Mouse (Mus musculus): ENCODE results near the gene Cct3. TPM values are rescaled to one million over a fixed set of nuclear protein-coding genes. Genes with fewer than 3 reads are reported as not detected.

The Cct3 gene
- polyA plus RNA-seq, 1 experiment from 2014 or later, result 736 TPM

GRCm38 (mm10) chr3:88337367-88338020 lies 40.6 kb downstream of the Cct3 start:
- Histone ChIP-seq H3K9ac (ENCODE audit: low read depth, low read length) (no peak overlapping the region), H3K27me3 (ENCODE audit: control insufficient read depth, insufficient read depth, low read length) (no peaks in the 10 kb centered on the region), H3K4me1 (replicated peaks; ENCODE audit: control insufficient read depth, insufficient read depth, low read length) (peaks cover 8% of the 10 kb centered on the region; the same call in 1 of the 2 replicates), H3K4me3 (ENCODE audit: low read depth, low read length) (0 out of 2 replicates have a peak overlapping the region, but pooled peaks have one; percentile 3), H3K36me3 (ENCODE audit: control insufficient read depth, insufficient read depth, low read length) (peaks cover 3% of the 10 kb centered on the region), H3K27ac (ENCODE audit: low read depth, low read length) (no peak overlapping the region), H3K9me3 (ENCODE audit: control insufficient read depth, low read length) (no peaks in the 10 kb centered on the region), H3K4me2 (replicated peaks; ENCODE audit: low read depth, low read length) (no peak overlapping the region)
- WGBS, result 90% methylated on average over 11 of the region's 11 CpGs
- DNase-seq (ENCODE audit: low spot score) (no peak), ATAC-seq (ENCODE audit: low FRiP score) (no peak)

GRCm38 (mm10) chr3:88338316-88338715 lies 41.4 kb downstream of the Cct3 start:
- no peak overlapping the region for H3K9ac ChIP-seq (ENCODE audit: low read depth, low read length)
- H3K9me3 ChIP-seq (ENCODE audit: control insufficient read depth, low read length), result no peaks in the 10 kb centered on the region
- DNase-seq (ENCODE audit: low spot score) (no peak), ATAC-seq (ENCODE audit: low FRiP score) (no peak)
- no peaks in the 10 kb centered on the region for H3K27me3 ChIP-seq (ENCODE audit: control insufficient read depth, insufficient read depth, low read length)
- no peak overlapping the region for H3K4me2 ChIP-seq (replicated peaks; ENCODE audit: low read depth, low read length)
- WGBS, result 97% methylated on average over 7 of the region's 7 CpGs
- no peak overlapping the region for H3K27ac ChIP-seq (ENCODE audit: low read depth, low read length)
- H3K36me3 ChIP-seq (ENCODE audit: control insufficient read depth, insufficient read depth, low read length), result peaks cover 8% of the 10 kb centered on the region
- no peak overlapping the region for H3K4me3 ChIP-seq (ENCODE audit: low read depth, low read length)
- peaks cover 8% of the 10 kb centered on the region; the same call in 1 of the 2 replicates for H3K4me1 ChIP-seq (replicated peaks; ENCODE audit: control insufficient read depth, insufficient read depth, low read length)

GRCm38 (mm10) chr3:88339006-88339405 lies 42.1 kb downstream of the Cct3 start:
- no peak for ATAC-seq (ENCODE audit: low FRiP score)
- no peaks in the 10 kb centered on the region for H3K27me3 ChIP-seq (ENCODE audit: control insufficient read depth, insufficient read depth, low read length)
- H3K9ac ChIP-seq (ENCODE audit: low read depth, low read length), result 0 out of 2 replicates have a peak overlapping the region, but pooled peaks have one; percentile 19
- H3K9me3 ChIP-seq (ENCODE audit: control insufficient read depth, low read length), result no peaks in the 10 kb centered on the region
- no peak overlapping the region for H3K4me2 ChIP-seq (replicated peaks; ENCODE audit: low read depth, low read length)
- 84% methylated on average over 3 of the region's 3 CpGs for WGBS
- H3K4me3 ChIP-seq (ENCODE audit: low read depth, low read length), result no peak overlapping the region
- no peak overlapping the region for H3K27ac ChIP-seq (ENCODE audit: low read depth, low read length)
- H3K36me3 ChIP-seq (ENCODE audit: control insufficient read depth, insufficient read depth, low read length), result peaks cover 8% of the 10 kb centered on the region
- peaks cover 8% of the 10 kb centered on the region; the same call in 1 of the 2 replicates for H3K4me1 ChIP-seq (replicated peaks; ENCODE audit: control insufficient read depth, insufficient read depth, low read length)
- DNase-seq (ENCODE audit: low spot score), result no peak

- ATAC-seq (ENCODE audit: low FRiP score) (no peak), DNase-seq (ENCODE audit: low spot score) (no peak)
- no peaks in the 10 kb centered on the region for H3K9me3 ChIP-seq (ENCODE audit: control insufficient read depth, low read length)
- H3K4me3 ChIP-seq (ENCODE audit: low read depth, low read length), result no peak overlapping the region
- H3K36me3 ChIP-seq (ENCODE audit: control insufficient read depth, insufficient read depth, low read length), result peaks cover 45% of the 10 kb centered on the region
- H3K27me3 ChIP-seq (ENCODE audit: control insufficient read depth, insufficient read depth, low read length), result no peaks in the 10 kb centered on the region
- no peak overlapping the region for H3K27ac ChIP-seq (ENCODE audit: low read depth, low read length)
- WGBS, result 95% methylated on average over 13 of the region's 13 CpGs
- H3K4me2 ChIP-seq (replicated peaks; ENCODE audit: low read depth, low read length), result no peak overlapping the region
- no peak overlapping the region for H3K9ac ChIP-seq (ENCODE audit: low read depth, low read length)
- no peaks in the 10 kb centered on the region for H3K4me1 ChIP-seq (replicated peaks; ENCODE audit: control insufficient read depth, insufficient read depth, low read length)
Observed at GRCm38 (mm10) chr3:88350732-88351131, 53.8 kb downstream of the Cct3 start.

- DNase-seq (ENCODE audit: low spot score), result no peak
- no peak overlapping the region for H3K27ac ChIP-seq (ENCODE audit: low read depth, low read length)
- H3K9ac ChIP-seq (ENCODE audit: low read depth, low read length), result no peak overlapping the region
- no peaks in the 10 kb centered on the region for H3K9me3 ChIP-seq (ENCODE audit: control insufficient read depth, low read length)
- WGBS, result 97% methylated on average over 9 of the region's 9 CpGs
- no peak overlapping the region for H3K4me3 ChIP-seq (ENCODE audit: low read depth, low read length)
- no peaks in the 10 kb centered on the region for H3K4me1 ChIP-seq (replicated peaks; ENCODE audit: control insufficient read depth, insufficient read depth, low read length)
- no peaks in the 10 kb centered on the region for H3K27me3 ChIP-seq (ENCODE audit: control insufficient read depth, insufficient read depth, low read length)
- H3K36me3 ChIP-seq (ENCODE audit: control insufficient read depth, insufficient read depth, low read length), result peaks cover 36% of the 10 kb centered on the region
- no peak for ATAC-seq (ENCODE audit: low FRiP score)
- H3K4me2 ChIP-seq (replicated peaks; ENCODE audit: low read depth, low read length), result no peak overlapping the region
Observed at GRCm38 (mm10) chr3:88352907-88353306, 56.0 kb downstream of the Cct3 start.

- 96% methylated on average over 8 of the region's 8 CpGs for WGBS
- Histone ChIP-seq H3K36me3 (ENCODE audit: control insufficient read depth, insufficient read depth, low read length) (peaks cover 30% of the 10 kb centered on the region), H3K9ac (ENCODE audit: low read depth, low read length) (no peak overlapping the region), H3K4me2 (replicated peaks; ENCODE audit: low read depth, low read length) (no peak overlapping the region), H3K27ac (ENCODE audit: low read depth, low read length) (no peak overlapping the region), H3K9me3 (ENCODE audit: control insufficient read depth, low read length) (no peaks in the 10 kb centered on the region), H3K4me3 (ENCODE audit: low read depth, low read length) (no peak overlapping the region), H3K27me3 (ENCODE audit: control insufficient read depth, insufficient read depth, low read length) (no peaks in the 10 kb centered on the region), H3K4me1 (replicated peaks; ENCODE audit: control insufficient read depth, insufficient read depth, low read length) (no peaks in the 10 kb centered on the region)
- ATAC-seq (ENCODE audit: low FRiP score) (no peak), DNase-seq (ENCODE audit: low spot score) (no peak)
Observed at GRCm38 (mm10) chr3:88354396-88355165, 57.7 kb downstream of the Cct3 start.

- H3K27ac ChIP-seq (ENCODE audit: low read depth, low read length), result peak overlapping the region; percentile 48
- ATAC-seq (ENCODE audit: low FRiP score) (peak; percentile 59; the same call in 1 of the 2 replicates), DNase-seq (ENCODE audit: low spot score) (no peak)
- H3K4me1 ChIP-seq (replicated peaks; ENCODE audit: control insufficient read depth, insufficient read depth, low read length), result no peaks in the 10 kb centered on the region; the same call in 1 of the 2 replicates
- H3K9ac ChIP-seq (ENCODE audit: low read depth, low read length), result no peak overlapping the region
- no peak overlapping the region for H3K4me2 ChIP-seq (replicated peaks; ENCODE audit: low read depth, low read length)
- H3K27me3 ChIP-seq (ENCODE audit: control insufficient read depth, insufficient read depth, low read length), result no peaks in the 10 kb centered on the region
- no peak overlapping the region for H3K4me3 ChIP-seq (ENCODE audit: low read depth, low read length)
- 69% methylated on average over 5 of the region's 5 CpGs for WGBS
- peaks cover 12% of the 10 kb centered on the region for H3K36me3 ChIP-seq (ENCODE audit: control insufficient read depth, insufficient read depth, low read length)
- H3K9me3 ChIP-seq (ENCODE audit: control insufficient read depth, low read length), result no peaks in the 10 kb centered on the region
Observed at GRCm38 (mm10) chr3:88359584-88359983, 62.7 kb downstream of the Cct3 start.

GRCm38 (mm10) chr3:88359989-88360388 lies 63.1 kb downstream of the Cct3 start:
- Histone ChIP-seq H3K36me3 (ENCODE audit: control insufficient read depth, insufficient read depth, low read length) (peaks cover 12% of the 10 kb centered on the region), H3K9me3 (ENCODE audit: control insufficient read depth, low read length) (no peaks in the 10 kb centered on the region), H3K27ac (ENCODE audit: low read depth, low read length) (peak overlapping the region; percentile 48), H3K4me3 (ENCODE audit: low read depth, low read length) (no peak overlapping the region), H3K4me1 (replicated peaks; ENCODE audit: control insufficient read depth, insufficient read depth, low read length) (no peaks in the 10 kb centered on the region; the same call in 1 of the 2 replicates), H3K9ac (ENCODE audit: low read depth, low read length) (no peak overlapping the region), H3K4me2 (replicated peaks; ENCODE audit: low read depth, low read length) (no peak overlapping the region), H3K27me3 (ENCODE audit: control insufficient read depth, insufficient read depth, low read length) (no peaks in the 10 kb centered on the region)
- WGBS, result 85% methylated on average over 3 of the region's 3 CpGs
- no peak for DNase-seq (ENCODE audit: low spot score)
- peak; percentile 36; the same call in 1 of the 2 replicates for ATAC-seq (ENCODE audit: low FRiP score)

Data from hindbrain, embryonic 11.5 days (tissue).